Mouse (Mus musculus): ENCODE measurements around the gene Abhd15.

- TF ChIP-seq CTCF (IDR thresholded peaks at IDR 0.05) (peak; percentile 98; the same call in 1 of the 2 replicates), POLR2A (IDR thresholded peaks at IDR 0.05; ENCODE audit: insufficient read depth, low read depth, low read length) (peak; percentile 58), EP300 (IDR thresholded peaks at IDR 0.05; ENCODE audit: insufficient read depth, low read depth, low read length) (peak; percentile 50; the same call in 1 of the 2 replicates)
These were observed 6.6 kb upstream of the Abhd15 start for GRCm38 (mm10) chr11:77508068-77509021.

All from heart, adult 2 months (tissue).